Mouse (Mus musculus) kidney, postnatal 36 days (tissue): ENCODE measurements around the gene Tmem179b.

Source experiments
- DNase-seq, 2 experiments: peaks; one replicate each; pipeline ENCODE4 v3.0.0; 2021 to 2022; ENCODE audit warnings: mixed read lengths in 2 of 2

Tmem179b gene

GRCm38 (mm10) chr19:8774951-8775421, 719 bp upstream of the Tmem179b start:
- no peak for DNase-seq

- DNase-seq, result no peak
These were observed 858 bp downstream of the Tmem179b start for GRCm38 (mm10) chr19:8773409-8773808.

- DNase-seq, result no peak
These were observed 1.3 kb downstream of the Tmem179b start for GRCm38 (mm10) chr19:8772996-8773395.

- DNase-seq, result peak; percentile 85 to 92
These were observed 3.5 kb downstream of the Tmem179b start, which contains the start of gene Tmem223 for GRCm38 (mm10) chr19:8770567-8771270. TSS of gene Tmem223 (plus strand) at chr19:8770996.

- no peak for DNase-seq
These were observed 8.7 kb downstream of the Tmem179b start for GRCm38 (mm10) chr19:8765562-8765961.

GRCm38 (mm10) chr19:8763276-8763675, 11.0 kb downstream of the Tmem179b start:
- DNase-seq, result no peak

- DNase-seq, result peak in 1 of 2 experiments; percentile 30
These were observed 13.5 kb downstream of the Tmem179b start for GRCm38 (mm10) chr19:8760757-8761156.

- no peak for DNase-seq
These were observed 15.4 kb downstream of the Tmem179b start for GRCm38 (mm10) chr19:8758899-8759298.

GRCm38 (mm10) chr19:8757471-8757998, 16.7 kb downstream of the Tmem179b start:
- no peak for DNase-seq

GRCm38 (mm10) chr19:8756635-8757387, 17.5 kb downstream of the Tmem179b start, which contains the start of gene Nxf1:
TSS of gene Nxf1 (plus strand) at chr19:8757073.
- DNase-seq, result peak; percentile 93 to 98

GRCm38 (mm10) chr19:8755652-8756051, 18.6 kb downstream of the Tmem179b start:
- no peak for DNase-seq

GRCm38 (mm10) chr19:8747368-8747767, 26.9 kb downstream of the Tmem179b start:
- peak in 1 of 2 experiments; percentile 24 for DNase-seq

GRCm38 (mm10) chr19:8745382-8745781, 28.9 kb downstream of the Tmem179b start:
- DNase-seq, result no peak

- DNase-seq, result no peak
These were observed 32.1 kb downstream of the Tmem179b start for GRCm38 (mm10) chr19:8742176-8742575.

- DNase-seq, result peak; percentile 98
These were observed 32.9 kb downstream of the Tmem179b start, which contains the start of gene Stx5a for GRCm38 (mm10) chr19:8741243-8741869. TSS of gene Stx5a (plus strand) at chr19:8741413.

- DNase-seq, result peak in 1 of 2 experiments; percentile 21
These were observed 33.7 kb downstream of the Tmem179b start, which contains the start of gene 1700092M07Rik for GRCm38 (mm10) chr19:8740603-8741002. TSS of gene 1700092M07Rik (plus strand) at chr19:8740718.

- no peak for DNase-seq
These were observed 34.6 kb downstream of the Tmem179b start for GRCm38 (mm10) chr19:8739646-8740045.

GRCm38 (mm10) chr19:8738911-8739310, 35.4 kb downstream of the Tmem179b start:
- no peak for DNase-seq

GRCm38 (mm10) chr19:8736160-8736467, 38.2 kb downstream of the Tmem179b start:
- no peak for DNase-seq

GRCm38 (mm10) chr19:8735389-8736159, 38.7 kb downstream of the Tmem179b start, which contains the start of gene Wdr74:
TSS of gene Wdr74 (plus strand) at chr19:8735827.
- peak; percentile 93 to 97 for DNase-seq

GRCm38 (mm10) chr19:8734334-8734733, 39.9 kb downstream of the Tmem179b start:
- DNase-seq, result no peak
